Mouse (Mus musculus) heart, embryonic 13.5 days (tissue): ENCODE measurements around the gene Kcnmb3. TPM values are rescaled to one million over a fixed set of nuclear protein-coding genes. Genes with fewer than 3 reads are reported as not detected.

Experiments
- ATAC-seq: fragments of 200-750 bp; cut with Nextera tagmentation; 2 replicates; pipeline ENCODE4 v1.8.0; 2017; ENCODE audit warnings: moderate TSS enrichment; ENCODE audit not compliant: insufficient number of reproducible peaks, low FRiP score, low TSS enrichment; ENCODE audit errors: extremely low read depth
- H3K27ac ChIP-seq: fragments of 300-500 bp; sonication (generic); replicated peaks from 2 replicates; pipeline ENCODE4 v1.5.1; 2015; ENCODE audit warnings: moderate library complexity, mild to moderate bottlenecking, inconsistent platforms
- H3K27me3 ChIP-seq: fragments of 300-500 bp; sonication (generic); replicated peaks from 2 replicates; pipeline ENCODE4 v1.6.1; 2015; ENCODE audit warnings: mild to moderate bottlenecking, inconsistent platforms
- H3K36me3 ChIP-seq: fragments of 300-500 bp; sonication (generic); 2 replicates; pipeline ENCODE4 v1.6.1; 2015; ENCODE audit warnings: mild to moderate bottlenecking, inconsistent platforms
- H3K4me1 ChIP-seq: fragments of 300-500 bp; sonication (generic); 2 replicates; pipeline ENCODE4 v1.6.1; 2015; ENCODE audit warnings: inconsistent platforms
- H3K4me2 ChIP-seq: fragments of 300-500 bp; sonication (generic); 2 replicates; pipeline ENCODE4 v1.6.1; 2015; ENCODE audit warnings: inconsistent platforms, mild to moderate bottlenecking, moderate library complexity
- H3K4me3 ChIP-seq: fragments of 300-500 bp; sonication (generic); 2 replicates; pipeline ENCODE4 v1.5.1; 2015; ENCODE audit warnings: moderate library complexity, mild to moderate bottlenecking, inconsistent platforms
- H3K9ac ChIP-seq: fragments of 300-500 bp; sonication (generic); 2 replicates; pipeline ENCODE4 v1.6.1; 2015; ENCODE audit warnings: inconsistent platforms, mild to moderate bottlenecking, moderate library complexity
- H3K9me3 ChIP-seq: fragments of 300-500 bp; sonication (generic); 2 replicates; pipeline ENCODE4 v1.6.1; 2016; ENCODE audit warnings: inconsistent platforms
- WGBS: fragments of 180-500 bp; shearing (Covaris S2); methylation state at CpG from one replicate; pipeline ENCODE4 v1.1.7; 2015; ENCODE audit warnings: mixed read lengths; 5-methylcytosine and 5-hydroxymethylcytosine counted together
- polyA plus RNA-seq: library from polyadenylated mRNA; unstranded; fragments of >200 nt; fragmentation: Nextera tagmentation; extraction: Ambion mirVana; gene quantifications from 2 replicates; pipeline ENCODE4 v1.2.1, GENCODE M21; 2015

The Kcnmb3 gene
- polyA plus RNA-seq = 0.08 and 0.11 TPM in 2 replicates

GRCm38 (mm10) chr3:32492097-32493090, at the start of gene Kcnmb3:
Kcnmb3 (minus strand) TSS chr3:32492231.
- Histone ChIP-seq H3K36me3 (no peaks in the 10 kb centered on the region), H3K4me2 (no peak within 1 kb of the TSS), H3K9ac (no peak within 1 kb of the TSS), H3K9me3 (no peaks in the 10 kb centered on the region), H3K4me1 (no peaks in the 10 kb centered on the region; the same call in 1 of the 2 replicates), H3K27me3 (no peaks in the 10 kb centered on the region), H3K4me3 (no peak within 1 kb of the TSS), H3K27ac (no peak within 1 kb of the TSS)
- WGBS = 66% methylated on average over 11 of the region's 11 CpGs
- ATAC-seq = no peak

GRCm38 (mm10) chr3:32538091-32538490, 46.1 kb upstream of the Kcnmb3 start:
- H3K4me3 ChIP-seq = no peak overlapping the region
- ATAC-seq = no peak
- H3K27me3 ChIP-seq = no peaks in the 10 kb centered on the region
- H3K9me3 ChIP-seq = no peaks in the 10 kb centered on the region
- WGBS = 82% methylated on average over 5 of the region's 5 CpGs
- no peak overlapping the region for H3K4me2 ChIP-seq
- no peak overlapping the region for H3K9ac ChIP-seq
- no peak overlapping the region for H3K27ac ChIP-seq
- peaks cover 93% of the 10 kb centered on the region for H3K36me3 ChIP-seq
- peaks cover 7% of the 10 kb centered on the region; the same call in 1 of the 2 replicates for H3K4me1 ChIP-seq

- peaks cover 7% of the 10 kb centered on the region; the same call in 1 of the 2 replicates for H3K4me1 ChIP-seq
- H3K4me2 ChIP-seq = no peak overlapping the region
- no peak for ATAC-seq
- H3K27me3 ChIP-seq = no peaks in the 10 kb centered on the region
- WGBS = 80% methylated on average over 1 of the region's 1 CpGs
- H3K4me3 ChIP-seq = no peak overlapping the region
- no peak overlapping the region for H3K9ac ChIP-seq
- peaks cover 93% of the 10 kb centered on the region for H3K36me3 ChIP-seq
- H3K9me3 ChIP-seq = no peaks in the 10 kb centered on the region
- H3K27ac ChIP-seq = no peak overlapping the region
Observed at GRCm38 (mm10) chr3:32537556-32537955, 45.5 kb upstream of the Kcnmb3 start.

- Histone ChIP-seq H3K36me3 (peaks cover 89% of the 10 kb centered on the region), H3K27ac (no peak overlapping the region), H3K4me3 (no peak overlapping the region), H3K4me2 (no peak overlapping the region), H3K4me1 (peaks cover 19% of the 10 kb centered on the region), H3K9me3 (no peaks in the 10 kb centered on the region), H3K9ac (no peak overlapping the region), H3K27me3 (no peaks in the 10 kb centered on the region)
- WGBS = 40% methylated on average over 1 of the region's 1 CpGs
- ATAC-seq = no peak
Observed at GRCm38 (mm10) chr3:32535692-32536091, 43.7 kb upstream of the Kcnmb3 start.

GRCm38 (mm10) chr3:32530041-32530440, 38.0 kb upstream of the Kcnmb3 start:
- H3K36me3 ChIP-seq = peaks cover 43% of the 10 kb centered on the region
- H3K27ac ChIP-seq = peak overlapping the region; percentile 87
- no peak for ATAC-seq
- peak overlapping the region; percentile 91 for H3K9ac ChIP-seq
- 10% methylated on average over 5 of the region's 5 CpGs for WGBS
- H3K4me1 ChIP-seq = peaks cover 17% of the 10 kb centered on the region
- H3K9me3 ChIP-seq = peaks cover 10% of the 10 kb centered on the region
- peak overlapping the region; percentile 72 for H3K4me3 ChIP-seq
- H3K27me3 ChIP-seq = no peaks in the 10 kb centered on the region
- H3K4me2 ChIP-seq = peak overlapping the region; percentile 67

GRCm38 (mm10) chr3:32529303-32529898, 37.4 kb upstream of the Kcnmb3 start, which contains the start of gene Mfn1:
Mfn1 (plus strand) TSS chr3:32529465.
- Histone ChIP-seq H3K9me3 (peaks cover 10% of the 10 kb centered on the region), H3K36me3 (peaks cover 40% of the 10 kb centered on the region), H3K4me1 (peaks cover 17% of the 10 kb centered on the region), H3K9ac (peak within 1 kb of the TSS; percentile 91), H3K4me2 (peak within 1 kb of the TSS; percentile 67), H3K4me3 (peak within 1 kb of the TSS; percentile 72), H3K27me3 (no peaks in the 10 kb centered on the region), H3K27ac (peak within 1 kb of the TSS; percentile 87)
- under 1% methylated on average over 47 of the region's 47 CpGs for WGBS
- ATAC-seq = peak; percentile 98

GRCm38 (mm10) chr3:32527181-32527580, 35.1 kb upstream of the Kcnmb3 start:
- 89% methylated on average over 4 of the region's 4 CpGs for WGBS
- Histone ChIP-seq H3K27me3 (no peaks in the 10 kb centered on the region), H3K4me3 (no peak overlapping the region), H3K27ac (no peak overlapping the region), H3K9ac (no peak overlapping the region), H3K4me1 (peaks cover 16% of the 10 kb centered on the region), H3K4me2 (no peak overlapping the region), H3K9me3 (peaks cover 10% of the 10 kb centered on the region), H3K36me3 (peaks cover 40% of the 10 kb centered on the region)
- ATAC-seq = no peak

- ATAC-seq = no peak
- no peaks in the 10 kb centered on the region for H3K9me3 ChIP-seq
- H3K9ac ChIP-seq = no peak overlapping the region
- peaks cover 36% of the 10 kb centered on the region for H3K4me1 ChIP-seq
- H3K27ac ChIP-seq = no peak overlapping the region
- no peaks in the 10 kb centered on the region for H3K27me3 ChIP-seq
- peaks cover 49% of the 10 kb centered on the region for H3K36me3 ChIP-seq
- no peak overlapping the region for H3K4me3 ChIP-seq
- no peak overlapping the region for H3K4me2 ChIP-seq
Observed at GRCm38 (mm10) chr3:32513528-32513927, 21.5 kb upstream of the Kcnmb3 start.

- Histone ChIP-seq H3K4me1 (peaks cover 36% of the 10 kb centered on the region), H3K4me2 (no peak overlapping the region), H3K9ac (no peak overlapping the region), H3K4me3 (no peak overlapping the region), H3K36me3 (peaks cover 42% of the 10 kb centered on the region), H3K27me3 (no peaks in the 10 kb centered on the region), H3K9me3 (no peaks in the 10 kb centered on the region), H3K27ac (no peak overlapping the region)
- ATAC-seq = no peak
- WGBS = 79% methylated on average over 7 of the region's 7 CpGs
Observed at GRCm38 (mm10) chr3:32512686-32513284, 20.8 kb upstream of the Kcnmb3 start.

GRCm38 (mm10) chr3:32511191-32511550, 19.1 kb upstream of the Kcnmb3 start:
- H3K4me1 ChIP-seq = peaks cover 36% of the 10 kb centered on the region
- 4% methylated on average over 13 of the region's 13 CpGs for WGBS
- no peaks in the 10 kb centered on the region for H3K9me3 ChIP-seq
- H3K27ac ChIP-seq = peak overlapping the region; percentile 91
- H3K36me3 ChIP-seq = peaks cover 27% of the 10 kb centered on the region
- peak overlapping the region; percentile 79 for H3K4me2 ChIP-seq
- ATAC-seq = no peak
- peak overlapping the region; percentile 95 for H3K9ac ChIP-seq
- H3K4me3 ChIP-seq = peak overlapping the region; percentile 85
- H3K27me3 ChIP-seq = no peaks in the 10 kb centered on the region
